Mouse (Mus musculus) midbrain, embryonic 12.5 days (tissue): ENCODE results near the gene Xpr1. TPM values are rescaled to one million over a fixed set of nuclear protein-coding genes. Genes with fewer than 3 reads are reported as not detected.
A peak's percentile ranks its signal among the peaks of the same experiment; 100 is the strongest.

Experiments used
- ATAC-seq: fragments of 200-750 bp; cut with Nextera tagmentation; 2 replicates; pipeline ENCODE4 v1.8.0; 2017; ENCODE audit warnings: low read depth, moderate TSS enrichment, moderate library complexity; ENCODE audit not compliant: low FRiP score
- H3K27ac ChIP-seq: fragments of 300-500 bp; sonication (generic); replicated peaks from 2 replicates; pipeline ENCODE4 v1.5.1; 2016; ENCODE audit warnings: mild to moderate bottlenecking
- H3K27me3 ChIP-seq: fragments of 300-500 bp; sonication (generic); 2 replicates; pipeline ENCODE4 v1.6.1; 2016; ENCODE audit warnings: mild to moderate bottlenecking
- H3K36me3 ChIP-seq: fragments of 300-500 bp; sonication (generic); 2 replicates; pipeline ENCODE4 v1.6.1; 2016
- H3K4me1 ChIP-seq: fragments of 300-500 bp; sonication (generic); 2 replicates; pipeline ENCODE4 v1.6.1; 2016
- H3K4me2 ChIP-seq: fragments of 300-500 bp; sonication (generic); replicated peaks from 2 replicates; pipeline ENCODE4 v1.6.1; 2016; ENCODE audit warnings: mild to moderate bottlenecking, moderate library complexity
- H3K4me3 ChIP-seq: fragments of 300-500 bp; sonication (generic); 2 replicates; pipeline ENCODE4 v1.5.1; 2016; ENCODE audit warnings: mild to moderate bottlenecking
- H3K9ac ChIP-seq: fragments of 300-500 bp; sonication (generic); replicated peaks from 2 replicates; pipeline ENCODE4 v1.6.1; 2016; ENCODE audit warnings: mild to moderate bottlenecking, moderate library complexity
- H3K9me3 ChIP-seq: fragments of 300-500 bp; sonication (generic); 2 replicates; pipeline ENCODE4 v1.6.1; 2016; ENCODE audit warnings: mild to moderate bottlenecking
- whole genome bisulfite sequencing: fragments of 180-500 bp; shearing (Covaris S2); methylation state at CpG from one replicate; pipeline ENCODE4 v1.1.7; 2016; 5-methylcytosine and 5-hydroxymethylcytosine counted together
- polyA plus RNA-seq: library from polyadenylated mRNA; unstranded; fragments of >200 nt; fragmentation: Nextera tagmentation; extraction: Ambion mirVana; gene quantifications from 2 replicates; pipeline ENCODE4 v1.2.1, GENCODE M21; 2016

Xpr1 gene
- polyA plus RNA-seq, 1 experiment from 2014 or later = 34.1 TPM

DNA sequence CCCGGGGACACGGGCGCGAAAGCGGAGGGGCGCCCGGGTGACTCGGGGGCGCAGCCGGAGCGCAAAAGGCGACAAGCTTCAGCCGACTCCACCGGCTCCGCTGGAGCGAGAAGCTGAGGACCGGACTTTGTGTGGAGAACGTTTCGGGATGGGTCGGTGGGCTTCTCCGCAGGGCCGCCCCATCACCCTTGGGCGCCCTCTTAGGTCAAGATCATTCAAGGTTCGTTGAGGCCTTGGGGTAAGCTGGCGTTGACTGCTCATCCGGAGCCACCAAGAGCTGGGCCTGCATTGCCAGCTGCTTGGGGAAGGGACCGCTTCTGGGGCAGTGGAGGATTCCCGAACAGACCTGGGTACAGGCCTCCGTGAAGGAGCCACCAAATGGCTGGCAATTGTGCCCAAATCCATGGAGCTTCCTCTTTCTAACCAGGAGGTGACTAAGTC, 172.4 kb downstream of the Xpr1 start:
- no peaks in the 10 kb centered on the region for H3K36me3 ChIP-seq
- H3K4me3 ChIP-seq = peak overlapping the region; percentile 53
- peak overlapping the region; percentile 85 for H3K4me2 ChIP-seq
- 0 out of 2 replicates have a peak, but pooled peaks have one; percentile 8 for ATAC-seq
- H3K27ac ChIP-seq = peak overlapping the region; percentile 25; the same call in 1 of the 2 replicates
- H3K4me1 ChIP-seq = peaks cover 21% of the 10 kb centered on the region
- peaks cover 32% of the 10 kb centered on the region for H3K27me3 ChIP-seq
- H3K9me3 ChIP-seq = no peaks in the 10 kb centered on the region
- peak overlapping the region; percentile 77 for H3K9ac ChIP-seq
- whole genome bisulfite sequencing = 2% methylated on average over 29 of the region's 29 CpGs

- Histone ChIP-seq H3K4me1 (peaks cover 28% of the 10 kb centered on the region), H3K4me3 (peak within 1 kb of the TSS; percentile 53), H3K4me2 (peak within 1 kb of the TSS; percentile 85), H3K9me3 (no peaks in the 10 kb centered on the region), H3K36me3 (no peaks in the 10 kb centered on the region), H3K27me3 (peaks cover 32% of the 10 kb centered on the region), H3K9ac (peak within 1 kb of the TSS; percentile 77), H3K27ac (peak within 1 kb of the TSS; percentile 25)
- ATAC-seq = peak; percentile 74
- WGBS = 2% methylated on average over 74 of the region's 85 CpGs
Measured at GRCm38 (mm10) chr1:155243797-155244770, 173.1 kb downstream of the Xpr1 start, which contains the start of gene BC034090. TSS of gene BC034090 (minus strand) at chr1:155244444.

DNA sequence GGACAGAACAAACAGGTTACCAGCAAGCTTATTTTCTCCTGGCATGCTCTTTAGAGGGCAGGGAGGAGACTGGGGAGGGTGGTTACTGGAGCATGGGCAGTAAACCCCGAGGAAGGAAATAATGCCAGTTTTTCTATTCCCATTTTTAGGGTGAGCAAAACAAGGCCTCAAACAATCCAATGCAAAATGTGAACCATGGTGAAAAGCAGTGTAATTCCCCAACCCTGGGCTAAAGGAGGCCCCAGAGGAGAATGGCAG, 174.8 kb downstream of the Xpr1 start:
- WGBS = 61% methylated on average over 1 of the region's 1 CpGs
- Histone ChIP-seq H3K36me3 (no peaks in the 10 kb centered on the region), H3K4me1 (peaks cover 33% of the 10 kb centered on the region), H3K4me3 (no peak overlapping the region), H3K9me3 (no peaks in the 10 kb centered on the region), H3K27me3 (peaks cover 32% of the 10 kb centered on the region), H3K9ac (no peak overlapping the region), H3K27ac (no peak overlapping the region), H3K4me2 (no peak overlapping the region)
- no peak for ATAC-seq

DNA sequence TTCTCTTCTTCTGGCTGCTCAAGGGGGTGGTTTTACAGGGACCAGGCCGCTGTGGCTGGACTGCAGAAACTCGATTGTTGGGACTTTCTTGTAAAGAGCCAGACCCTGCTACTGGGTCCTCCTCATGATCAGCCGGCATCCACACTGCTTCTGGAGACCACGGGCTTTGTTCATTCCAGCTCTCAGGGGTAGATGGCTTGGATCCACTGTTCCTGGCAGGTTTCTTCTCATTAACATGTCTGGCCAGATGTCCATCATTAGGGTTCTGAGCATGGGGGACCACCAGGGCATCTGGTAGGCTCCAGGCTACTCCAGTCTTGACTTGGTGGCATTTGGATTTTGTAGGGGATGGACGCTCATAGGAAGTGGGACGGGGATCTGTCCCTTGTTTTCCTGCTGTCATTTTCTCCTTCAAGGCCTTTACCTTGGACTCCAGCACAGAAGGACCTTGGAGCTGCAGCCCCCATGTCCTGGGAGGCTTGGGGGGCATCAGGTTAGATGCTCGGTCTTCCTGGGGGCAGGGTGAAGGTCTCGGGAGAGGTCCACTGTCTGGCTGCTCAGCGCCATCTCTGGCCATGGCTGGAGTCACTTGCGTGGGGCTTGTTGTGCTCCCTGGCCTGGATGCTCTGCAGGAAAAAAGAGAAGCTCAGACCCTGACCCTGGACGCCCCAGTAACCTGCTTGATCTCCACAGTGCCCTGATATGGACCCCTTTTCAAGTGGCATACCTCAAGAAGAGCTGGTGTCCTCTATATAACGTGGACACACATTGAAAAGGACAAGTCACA, 175.3 kb downstream of the Xpr1 start:
- H3K4me1 ChIP-seq = peaks cover 39% of the 10 kb centered on the region
- peaks cover 32% of the 10 kb centered on the region for H3K27me3 ChIP-seq
- no peaks in the 10 kb centered on the region for H3K36me3 ChIP-seq
- no peak overlapping the region for H3K27ac ChIP-seq
- no peak overlapping the region for H3K4me2 ChIP-seq
- no peak overlapping the region for H3K9ac ChIP-seq
- ATAC-seq = no peak
- H3K4me3 ChIP-seq = no peak overlapping the region
- H3K9me3 ChIP-seq = no peaks in the 10 kb centered on the region
- 77% methylated on average over 12 of the region's 12 CpGs for WGBS

DNA sequence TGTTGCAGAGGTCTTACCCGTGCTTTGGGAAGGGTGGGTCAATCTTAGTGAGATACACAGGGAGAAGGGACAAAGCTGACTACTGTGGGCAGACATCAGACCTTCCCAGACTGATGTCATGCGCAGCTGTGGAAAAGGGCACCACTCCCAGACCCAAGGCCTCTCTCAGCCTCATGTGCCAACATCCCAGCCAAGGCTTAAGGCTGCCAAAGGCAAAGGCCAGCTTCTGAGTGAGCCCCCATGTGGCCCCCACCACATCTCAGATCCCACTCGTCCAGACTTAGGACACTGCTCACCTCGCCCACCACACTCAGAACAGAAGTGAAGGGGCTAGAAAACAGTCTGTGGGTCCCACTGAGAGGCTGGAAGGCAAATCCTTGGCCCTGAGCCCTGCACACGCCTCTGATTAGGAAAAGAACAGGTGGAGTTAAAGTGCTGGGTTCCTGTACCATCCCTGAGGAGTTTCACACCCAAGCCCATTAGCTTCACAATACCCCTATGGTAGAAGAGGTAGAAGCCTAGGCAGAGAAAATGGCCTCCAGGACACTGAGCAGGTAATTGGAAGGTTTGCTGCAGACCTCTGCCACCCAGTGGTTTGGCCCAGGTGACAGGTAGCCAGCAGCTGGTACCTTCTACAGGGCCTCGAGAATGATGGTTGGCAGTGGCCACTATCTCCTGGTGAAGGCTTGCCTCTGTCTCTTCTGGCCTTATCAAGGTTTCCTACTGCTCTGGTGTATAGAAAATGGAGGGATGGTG, 177.1 kb downstream of the Xpr1 start:
- no peak overlapping the region for H3K9ac ChIP-seq
- H3K9me3 ChIP-seq = no peaks in the 10 kb centered on the region
- H3K4me2 ChIP-seq = no peak overlapping the region
- no peak for ATAC-seq
- peaks cover 20% of the 10 kb centered on the region for H3K27me3 ChIP-seq
- WGBS = 81% methylated on average over 6 of the region's 6 CpGs
- no peak overlapping the region for H3K4me3 ChIP-seq
- no peak overlapping the region for H3K27ac ChIP-seq
- H3K4me1 ChIP-seq = peaks cover 55% of the 10 kb centered on the region
- no peaks in the 10 kb centered on the region for H3K36me3 ChIP-seq

DNA sequence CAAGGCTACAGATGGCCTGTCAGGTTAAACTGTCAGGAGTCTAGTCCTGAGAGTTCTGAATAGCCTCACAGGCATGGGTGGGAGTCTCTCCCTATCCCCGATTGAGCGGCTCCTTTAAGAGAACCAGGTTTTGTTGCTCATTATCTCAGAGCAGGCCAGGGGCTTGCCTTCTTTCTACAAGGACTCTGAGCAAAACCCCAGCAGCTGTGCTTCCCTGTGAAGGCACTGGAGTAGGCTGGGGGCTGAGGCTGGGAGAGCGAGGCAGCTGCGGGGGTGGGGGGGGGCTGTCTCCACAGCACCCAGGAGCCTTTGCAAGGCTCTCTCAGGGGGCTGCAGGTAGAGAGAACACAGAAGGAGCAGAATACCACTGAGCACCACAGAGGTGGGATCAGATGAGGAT, 178.0 kb downstream of the Xpr1 start:
- WGBS = 68% methylated on average over 4 of the region's 4 CpGs
- H3K9me3 ChIP-seq = no peaks in the 10 kb centered on the region
- ATAC-seq = no peak
- no peaks in the 10 kb centered on the region for H3K36me3 ChIP-seq
- H3K27ac ChIP-seq = peak overlapping the region; percentile 49; the same call in 1 of the 2 replicates
- no peak overlapping the region for H3K4me2 ChIP-seq
- H3K4me1 ChIP-seq = peaks cover 56% of the 10 kb centered on the region
- no peak overlapping the region for H3K4me3 ChIP-seq
- peaks cover 10% of the 10 kb centered on the region for H3K27me3 ChIP-seq
- no peak overlapping the region for H3K9ac ChIP-seq

DNA sequence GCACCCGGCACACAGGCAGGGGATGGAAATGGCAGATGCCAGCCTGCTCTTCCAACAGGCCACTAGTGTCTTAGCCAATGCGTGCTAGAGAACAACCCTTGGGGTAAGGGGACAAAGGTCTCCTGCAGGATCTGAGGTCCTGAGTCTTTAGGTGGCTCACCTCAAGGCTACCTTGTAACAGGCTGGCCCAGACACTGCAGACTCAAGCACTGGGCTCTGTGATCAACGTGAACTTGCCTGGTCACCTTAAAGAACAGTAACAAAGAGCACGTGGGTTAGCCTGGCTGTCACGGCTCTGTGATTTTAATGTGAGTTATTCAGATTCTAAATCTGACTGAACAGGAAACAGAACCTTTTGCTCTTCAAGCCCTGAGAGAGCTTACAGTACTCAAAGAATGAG, 179.1 kb downstream of the Xpr1 start:
- Histone ChIP-seq H3K4me2 (no peak overlapping the region), H3K4me3 (no peak overlapping the region), H3K9me3 (no peaks in the 10 kb centered on the region), H3K27ac (no peak overlapping the region), H3K36me3 (no peaks in the 10 kb centered on the region), H3K4me1 (peaks cover 62% of the 10 kb centered on the region), H3K9ac (no peak overlapping the region), H3K27me3 (peaks cover 6% of the 10 kb centered on the region; the same call in 1 of the 2 replicates)
- ATAC-seq = no peak
- 88% methylated on average over 5 of the region's 5 CpGs for WGBS

GRCm38 (mm10) chr1:155237390-155237789, 179.8 kb downstream of the Xpr1 start:
- 0 out of 2 replicates have a peak, but pooled peaks cover 4% of the 10 kb centered on the region for H3K27me3 ChIP-seq
- no peaks in the 10 kb centered on the region for H3K9me3 ChIP-seq
- WGBS = 72% methylated on average over 11 of the region's 11 CpGs
- no peak overlapping the region for H3K9ac ChIP-seq
- H3K4me1 ChIP-seq = peaks cover 69% of the 10 kb centered on the region
- H3K4me3 ChIP-seq = no peak overlapping the region
- H3K4me2 ChIP-seq = no peak overlapping the region
- no peak for ATAC-seq
- no peaks in the 10 kb centered on the region for H3K36me3 ChIP-seq
- peak overlapping the region; percentile 0; the same call in 1 of the 2 replicates for H3K27ac ChIP-seq

DNA sequence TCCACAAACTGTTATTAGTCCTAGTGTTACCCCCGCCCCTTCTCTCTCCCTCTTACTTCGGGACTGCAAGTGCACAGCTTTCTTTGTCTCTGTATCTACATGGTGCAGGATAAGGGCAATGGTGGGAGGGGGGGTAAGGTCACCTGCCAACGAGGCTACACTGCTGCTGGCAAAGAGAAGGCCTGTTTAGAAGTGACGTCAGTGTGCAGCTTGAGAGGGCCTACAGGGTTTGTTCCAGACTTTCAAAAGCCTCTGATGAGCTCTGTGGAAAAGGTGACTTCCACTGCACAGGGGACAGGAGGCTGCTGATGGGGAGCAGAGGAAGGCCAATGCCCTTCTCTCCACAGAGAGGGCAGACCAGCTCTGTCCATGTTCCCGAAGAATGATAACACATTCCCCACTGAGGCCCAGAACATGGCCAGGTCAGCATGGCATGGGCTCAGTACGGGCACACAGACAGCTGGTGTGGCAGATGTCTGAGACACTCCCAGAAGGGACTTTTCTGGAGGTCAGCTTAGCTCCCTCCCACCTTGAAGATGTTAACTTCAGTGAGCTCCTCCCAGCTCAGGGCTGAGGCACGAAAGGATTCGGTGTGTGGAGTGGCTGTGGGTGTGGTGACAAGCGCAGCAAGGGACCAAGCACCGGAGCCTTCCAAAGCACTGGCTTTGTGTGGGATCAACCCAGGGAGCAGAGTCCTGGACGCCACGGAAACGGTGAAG, 180.8 kb downstream of the Xpr1 start:
- H3K9me3 ChIP-seq = no peaks in the 10 kb centered on the region
- 0 out of 2 replicates have a peak overlapping the region, but pooled peaks have one; percentile 1 for H3K27ac ChIP-seq
- H3K27me3 ChIP-seq = peaks cover 4% of the 10 kb centered on the region; the same call in 1 of the 2 replicates
- H3K4me2 ChIP-seq = no peak overlapping the region
- whole genome bisulfite sequencing = 29% methylated on average over 13 of the region's 13 CpGs
- H3K9ac ChIP-seq = no peak overlapping the region
- no peaks in the 10 kb centered on the region for H3K36me3 ChIP-seq
- ATAC-seq = no peak
- no peak overlapping the region for H3K4me3 ChIP-seq
- peaks cover 73% of the 10 kb centered on the region for H3K4me1 ChIP-seq

DNA sequence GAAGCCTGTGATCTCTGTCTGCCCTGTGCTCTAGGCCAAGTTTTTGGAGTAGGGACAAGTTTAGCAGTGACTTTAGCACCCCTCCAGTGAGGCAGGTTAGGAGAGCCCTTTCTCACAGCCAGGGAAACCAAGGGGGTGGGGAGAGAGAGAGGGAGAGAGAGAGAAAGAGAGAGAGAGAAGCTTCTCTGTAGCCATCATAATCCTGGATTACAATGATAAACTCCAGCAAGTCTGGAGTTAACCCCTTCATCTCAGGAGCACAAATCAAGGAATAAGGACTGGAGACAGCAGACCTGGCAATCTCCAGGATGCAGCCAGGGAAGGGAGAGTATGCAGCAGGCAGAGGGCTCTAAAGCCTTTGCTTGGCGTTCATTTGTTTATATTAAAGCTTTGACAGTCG, 181.6 kb downstream of the Xpr1 start:
- no peak overlapping the region for H3K4me2 ChIP-seq
- 31% methylated on average over 2 of the region's 2 CpGs for WGBS
- no peaks in the 10 kb centered on the region for H3K36me3 ChIP-seq
- no peaks in the 10 kb centered on the region for H3K9me3 ChIP-seq
- H3K9ac ChIP-seq = no peak overlapping the region
- peaks cover 78% of the 10 kb centered on the region for H3K4me1 ChIP-seq
- no peak for ATAC-seq
- peaks cover 3% of the 10 kb centered on the region; the same call in 1 of the 2 replicates for H3K27me3 ChIP-seq
- peak overlapping the region; percentile 89; the same call in 1 of the 2 replicates for H3K27ac ChIP-seq
- no peak overlapping the region for H3K4me3 ChIP-seq
